Mouse (Mus musculus) bone marrow, adult 2 months (tissue): Measurements from ENCODE around the gene Mtrf1.

Source experiments
- CTCF ChIP-seq: fragments of 200-500 bp; IDR thresholded peaks from 2 replicates; pipeline ENCODE4 v1.5.1; 2011; ENCODE audit warnings: low read length, control low read depth; ENCODE audit not compliant: control insufficient read depth, insufficient read depth
- POLR2A ChIP-seq: fragments of 200-500 bp; IDR thresholded peaks from 2 replicates; pipeline ENCODE4 v1.6.1; 2011; ENCODE audit warnings: low read depth, mild to moderate bottlenecking, control low read depth, low read length, borderline replicate concordance; ENCODE audit not compliant: control insufficient read depth

- TF ChIP-seq CTCF, result no peak
- TF ChIP-seq POLR2A, result no peak
Observed at GRCm38 (mm10) chr14:79358055-79358454, 39.5 kb upstream of the Mtrf1 start.
